Mouse (Mus musculus): Measurements from ENCODE around the gene Foxo1. TPM values are rescaled to one million over a fixed set of nuclear protein-coding genes. Genes with fewer than 3 reads are reported as not detected.

Foxo1 gene
- 4.3 and 4.8 TPM in 2 replicates for polyA plus RNA-seq (2015; fragmentation: Nextera tagmentation; extraction: Ambion mirVana)

DNA sequence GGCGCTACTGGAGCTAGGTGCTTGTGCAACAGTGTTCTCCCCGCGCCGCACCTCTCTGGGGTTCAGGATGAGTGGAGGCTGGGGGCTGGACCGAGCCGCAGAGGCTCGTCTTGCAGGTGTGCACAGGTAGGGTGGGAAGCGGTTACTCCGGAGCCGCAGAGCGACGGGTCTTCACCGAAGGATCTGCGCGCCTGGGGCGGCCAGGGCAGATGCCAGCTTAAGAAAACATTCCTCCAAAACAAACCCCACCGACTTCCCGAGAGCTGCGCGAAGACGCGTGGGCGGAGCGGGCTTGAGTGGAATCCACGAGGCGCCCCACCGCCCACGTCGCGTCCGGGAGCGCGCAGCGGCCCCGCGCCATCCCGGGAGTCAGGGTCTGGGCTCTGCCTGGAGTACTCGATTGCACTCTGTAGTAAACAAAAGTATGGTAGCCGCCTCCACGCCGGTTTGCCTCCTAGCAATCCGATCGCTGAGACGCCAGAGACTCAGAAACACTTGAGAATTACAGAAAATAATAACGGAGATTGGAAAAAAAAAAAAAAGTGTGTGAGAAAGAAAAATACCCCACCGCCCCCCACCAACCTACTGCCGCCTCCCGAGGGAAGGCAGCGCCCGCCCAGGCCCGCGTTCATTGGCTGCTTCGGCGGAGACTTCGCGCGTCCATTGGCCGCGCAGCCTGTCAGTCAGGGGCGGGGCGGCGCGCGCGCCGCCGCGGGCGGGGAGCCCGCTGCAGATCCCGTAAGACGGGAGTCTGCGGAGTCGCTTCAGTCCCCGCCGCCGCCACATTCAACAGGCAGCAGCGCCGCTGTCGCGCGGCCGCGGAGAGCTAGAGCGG lies at the start of gene Foxo1:
Foxo1 (plus strand) TSS at position 685 of the 835 bp plus-strand sequence.
- Histone ChIP-seq H3K27ac (ENCODE audit: low read length) (peak within 1 kb of the TSS; percentile 89), H3K4me3 (ENCODE audit: low read length) (peak within 1 kb of the TSS; percentile 87), H3K4me2 (ENCODE audit: low read depth, low read length) (peak within 1 kb of the TSS; percentile 92), H3K9me3 (ENCODE audit: control insufficient read depth, low read length) (no peaks in the 10 kb centered on the region), H3K27me3 (ENCODE audit: control insufficient read depth, insufficient read depth, low read depth, low read length) (peaks cover 3% of the 10 kb centered on the region; the same call in 1 of the 2 replicates), H3K9ac (ENCODE audit: low read length) (peak within 1 kb of the TSS; percentile 86), H3K36me3 (ENCODE audit: control insufficient read depth, insufficient read depth, low read length) (peaks cover 2% of the 10 kb centered on the region; the same call in 1 of the 2 replicates), H3K4me1 (replicated peaks; ENCODE audit: control insufficient read depth, insufficient read depth, low read length) (peaks cover 17% of the 10 kb centered on the region)
- WGBS, result 0% methylated on average over 84 of the region's 85 CpGs
- ATAC-seq (ENCODE audit: low read depth), result peak; percentile 95

DNA sequence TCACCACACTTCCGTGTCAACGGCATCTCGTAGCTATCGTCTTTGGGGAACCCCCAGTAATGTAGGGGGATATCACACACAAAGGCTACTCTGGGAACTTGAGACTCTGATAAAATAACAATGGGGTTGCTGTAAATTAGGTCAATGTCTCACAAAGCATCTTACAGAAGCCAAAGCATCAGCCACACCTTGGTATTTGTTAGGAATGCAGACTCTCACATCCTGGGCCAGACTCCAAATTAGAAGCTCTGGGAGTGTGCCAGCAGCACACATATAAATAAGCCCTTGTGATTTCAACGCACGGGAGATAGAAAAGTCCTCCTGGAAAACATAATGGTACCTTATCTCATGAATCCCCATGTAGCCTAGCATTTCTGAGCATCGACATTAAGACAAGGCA lies 49.3 kb upstream of the Foxo1 start:
- H3K4me3 ChIP-seq (ENCODE audit: low read length), result no peak overlapping the region
- 60% methylated on average over 7 of the region's 7 CpGs for WGBS
- no peaks in the 10 kb centered on the region for H3K27me3 ChIP-seq (ENCODE audit: control insufficient read depth, insufficient read depth, low read depth, low read length)
- ATAC-seq (ENCODE audit: low read depth), result no peak
- H3K36me3 ChIP-seq (ENCODE audit: control insufficient read depth, insufficient read depth, low read length), result no peaks in the 10 kb centered on the region
- no peak overlapping the region for H3K4me2 ChIP-seq (ENCODE audit: low read depth, low read length)
- H3K27ac ChIP-seq (ENCODE audit: low read length), result no peak overlapping the region
- no peak overlapping the region for H3K9ac ChIP-seq (ENCODE audit: low read length)
- H3K4me1 ChIP-seq (replicated peaks; ENCODE audit: control insufficient read depth, insufficient read depth, low read length), result no peaks in the 10 kb centered on the region
- no peaks in the 10 kb centered on the region for H3K9me3 ChIP-seq (ENCODE audit: control insufficient read depth, low read length)

DNA sequence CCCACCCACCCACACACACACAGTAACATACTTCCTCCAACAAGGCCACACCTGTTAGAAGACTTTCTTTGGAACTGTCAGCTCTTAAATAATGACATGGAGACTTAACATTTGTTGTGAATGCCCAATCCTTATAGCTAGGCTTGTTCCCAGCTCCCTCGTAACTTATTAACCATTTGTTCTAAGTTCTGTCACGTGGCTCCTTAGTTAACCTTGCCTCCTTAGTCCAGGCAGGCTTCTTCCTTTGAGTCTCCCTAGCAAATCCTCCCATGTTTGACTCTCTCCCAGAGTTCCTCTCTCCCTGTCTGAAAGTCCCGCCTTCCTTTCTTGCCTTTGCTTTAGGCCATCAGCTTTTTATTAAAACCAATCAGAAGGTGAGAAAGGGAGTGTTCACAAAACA lies 47.1 kb upstream of the Foxo1 start:
- no peaks in the 10 kb centered on the region for H3K36me3 ChIP-seq (ENCODE audit: control insufficient read depth, insufficient read depth, low read length)
- H3K9me3 ChIP-seq (ENCODE audit: control insufficient read depth, low read length), result no peaks in the 10 kb centered on the region
- no peak overlapping the region for H3K9ac ChIP-seq (ENCODE audit: low read length)
- H3K4me2 ChIP-seq (ENCODE audit: low read depth, low read length), result no peak overlapping the region
- no peaks in the 10 kb centered on the region for H3K4me1 ChIP-seq (replicated peaks; ENCODE audit: control insufficient read depth, insufficient read depth, low read length)
- 76% methylated on average over 3 of the region's 3 CpGs for WGBS
- no peaks in the 10 kb centered on the region for H3K27me3 ChIP-seq (ENCODE audit: control insufficient read depth, insufficient read depth, low read depth, low read length)
- ATAC-seq (ENCODE audit: low read depth), result no peak
- no peak overlapping the region for H3K27ac ChIP-seq (ENCODE audit: low read length)
- no peak overlapping the region for H3K4me3 ChIP-seq (ENCODE audit: low read length)

DNA sequence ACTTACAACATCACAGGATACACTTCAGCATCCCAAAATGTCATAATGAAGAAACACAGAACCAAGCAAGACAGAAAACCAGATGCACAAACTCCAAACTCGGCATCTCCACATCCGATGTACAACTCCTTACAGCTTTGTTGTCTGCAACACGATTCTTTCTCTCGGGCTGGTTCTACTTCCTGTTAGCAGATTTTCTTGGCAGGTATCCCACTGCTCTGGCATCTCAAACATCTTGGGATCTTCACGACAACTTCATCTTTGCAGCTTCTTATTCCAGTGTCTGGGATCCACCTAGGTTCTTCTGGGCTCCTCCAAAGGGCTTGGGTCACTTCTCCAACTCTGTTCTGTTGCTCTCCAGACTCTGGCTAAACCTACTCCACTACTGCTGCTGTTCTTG lies 46.2 kb upstream of the Foxo1 start:
- WGBS, result 31% methylated on average over 5 of the region's 5 CpGs
- Histone ChIP-seq H3K27ac (ENCODE audit: low read length) (no peak overlapping the region), H3K4me2 (ENCODE audit: low read depth, low read length) (no peak overlapping the region), H3K4me1 (replicated peaks; ENCODE audit: control insufficient read depth, insufficient read depth, low read length) (no peaks in the 10 kb centered on the region), H3K9me3 (ENCODE audit: control insufficient read depth, low read length) (no peaks in the 10 kb centered on the region), H3K27me3 (ENCODE audit: control insufficient read depth, insufficient read depth, low read depth, low read length) (no peaks in the 10 kb centered on the region), H3K9ac (ENCODE audit: low read length) (no peak overlapping the region), H3K36me3 (ENCODE audit: control insufficient read depth, insufficient read depth, low read length) (no peaks in the 10 kb centered on the region), H3K4me3 (ENCODE audit: low read length) (no peak overlapping the region)
- no peak for ATAC-seq (ENCODE audit: low read depth)

DNA sequence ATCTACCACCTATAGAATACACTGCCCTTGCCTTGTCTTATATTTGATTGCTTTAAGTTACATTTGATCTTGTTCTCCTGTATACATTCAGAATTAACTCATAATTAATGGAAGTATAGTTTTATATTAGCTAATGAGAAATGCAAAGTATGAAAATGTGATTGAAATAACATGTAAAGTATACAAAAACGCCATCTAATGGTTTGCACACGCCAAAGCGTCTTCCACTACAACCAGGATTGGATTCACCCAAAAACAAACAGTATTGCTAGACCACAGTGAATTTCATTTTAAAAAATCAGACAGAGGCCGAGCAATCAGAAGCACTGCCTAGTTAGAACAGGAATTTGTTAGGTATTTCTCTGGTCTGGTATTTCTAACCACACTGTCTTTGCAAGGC lies 31.6 kb upstream of the Foxo1 start:
- 75% methylated on average over 4 of the region's 4 CpGs for WGBS
- Histone ChIP-seq H3K9me3 (ENCODE audit: control insufficient read depth, low read length) (no peaks in the 10 kb centered on the region), H3K27ac (ENCODE audit: low read length) (no peak overlapping the region), H3K9ac (ENCODE audit: low read length) (no peak overlapping the region), H3K4me1 (replicated peaks; ENCODE audit: control insufficient read depth, insufficient read depth, low read length) (no peaks in the 10 kb centered on the region), H3K36me3 (ENCODE audit: control insufficient read depth, insufficient read depth, low read length) (no peaks in the 10 kb centered on the region), H3K27me3 (ENCODE audit: control insufficient read depth, insufficient read depth, low read depth, low read length) (no peaks in the 10 kb centered on the region), H3K4me3 (ENCODE audit: low read length) (no peak overlapping the region), H3K4me2 (ENCODE audit: low read depth, low read length) (no peak overlapping the region)
- ATAC-seq (ENCODE audit: low read depth), result no peak

DNA sequence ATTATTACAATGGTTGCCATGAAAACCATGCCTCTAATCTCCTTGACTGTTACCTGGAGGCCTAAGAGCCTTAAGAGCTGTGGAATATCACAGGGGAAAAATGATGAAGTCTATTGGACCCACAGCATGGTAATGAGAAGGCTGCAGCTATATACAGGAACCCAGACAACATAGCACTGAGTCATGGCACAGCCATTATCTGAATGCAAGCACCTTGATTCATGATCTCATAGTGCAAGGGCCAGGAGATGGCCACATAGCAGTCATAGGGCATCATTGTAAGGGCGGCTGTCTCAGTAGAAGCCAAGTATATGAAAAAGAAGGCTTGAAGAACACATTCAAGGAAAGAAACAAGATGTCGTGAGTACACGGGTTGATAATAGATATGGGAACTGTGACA lies 31.0 kb upstream of the Foxo1 start:
- no peak for ATAC-seq (ENCODE audit: low read depth)
- 80% methylated on average over 3 of the region's 3 CpGs for WGBS

DNA sequence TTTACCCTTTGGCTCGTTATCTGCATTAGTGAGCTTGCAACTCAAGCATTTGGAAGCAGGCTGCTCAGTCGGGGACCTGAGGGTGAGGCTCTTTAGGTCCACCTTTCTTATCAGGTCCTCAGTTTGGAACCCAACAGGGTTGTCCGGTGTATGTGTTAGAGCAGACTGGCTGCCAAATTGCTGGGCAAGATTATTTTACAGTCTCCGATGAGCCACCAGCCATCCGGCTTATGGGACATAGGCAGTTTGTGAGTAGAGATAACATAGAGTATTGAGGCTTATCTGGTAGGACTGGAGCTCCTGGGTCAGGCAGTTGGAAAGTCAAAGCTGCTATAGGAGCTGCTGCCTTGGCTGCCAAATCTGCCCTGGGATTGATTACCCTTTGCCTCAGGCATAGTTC lies 27.1 kb upstream of the Foxo1 start:
- WGBS, result 65% methylated on average over 5 of the region's 5 CpGs
- H3K27me3 ChIP-seq (ENCODE audit: control insufficient read depth, insufficient read depth, low read depth, low read length), result no peaks in the 10 kb centered on the region; the same call in 1 of the 2 replicates

More for the DNA sequence above, 31.0 kb upstream of the Foxo1 start:
- H3K4me3 ChIP-seq (ENCODE audit: low read length), result no peak overlapping the region
- H3K9ac ChIP-seq (ENCODE audit: low read length), result no peak overlapping the region
- no peaks in the 10 kb centered on the region for H3K9me3 ChIP-seq (ENCODE audit: control insufficient read depth, low read length)
- H3K4me2 ChIP-seq (ENCODE audit: low read depth, low read length), result no peak overlapping the region
- H3K36me3 ChIP-seq (ENCODE audit: control insufficient read depth, insufficient read depth, low read length), result no peaks in the 10 kb centered on the region
- no peaks in the 10 kb centered on the region for H3K4me1 ChIP-seq (replicated peaks; ENCODE audit: control insufficient read depth, insufficient read depth, low read length)
- no peak overlapping the region for H3K27ac ChIP-seq (ENCODE audit: low read length)
- H3K27me3 ChIP-seq (ENCODE audit: control insufficient read depth, insufficient read depth, low read depth, low read length), result no peaks in the 10 kb centered on the region

DNA sequence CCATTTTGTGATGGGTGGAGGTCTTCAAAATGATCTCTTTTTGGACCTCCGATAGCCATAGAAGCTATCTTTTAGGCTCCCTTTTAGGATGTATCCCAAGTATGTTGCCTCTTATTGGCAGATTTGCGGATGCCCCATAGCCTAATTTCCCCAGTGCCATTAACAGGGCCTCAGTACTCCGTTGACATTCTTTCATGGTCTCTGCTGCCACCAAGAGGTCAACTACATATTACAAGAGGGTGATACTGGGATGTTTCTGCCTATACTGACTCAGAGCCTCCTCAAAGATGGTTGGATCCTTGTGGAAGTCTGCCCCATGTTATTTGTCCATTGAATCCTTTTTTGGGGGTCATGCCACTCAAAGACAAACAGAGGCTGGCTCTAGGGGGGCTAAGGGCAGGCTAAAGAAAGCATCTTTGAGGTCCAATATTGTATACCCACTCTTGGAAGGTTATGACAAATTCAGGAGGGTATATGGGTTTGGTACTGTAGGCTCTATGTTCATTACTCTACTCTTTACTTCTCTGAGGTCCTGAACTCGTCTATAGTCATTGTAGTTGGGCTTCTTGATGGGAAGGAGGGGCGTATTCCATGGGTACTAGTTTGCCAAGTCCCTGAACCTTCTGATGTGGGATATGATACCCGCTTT lies 25.6 kb upstream of the Foxo1 start:
- no peaks in the 10 kb centered on the region for H3K4me1 ChIP-seq (replicated peaks; ENCODE audit: control insufficient read depth, insufficient read depth, low read length)
- peak; percentile 76 for ATAC-seq (ENCODE audit: low read depth)
- WGBS, result 37% methylated on average over 6 of the region's 6 CpGs

More for the DNA sequence above, 27.1 kb upstream of the Foxo1 start:
- no peaks in the 10 kb centered on the region for H3K36me3 ChIP-seq (ENCODE audit: control insufficient read depth, insufficient read depth, low read length)
- H3K9ac ChIP-seq (ENCODE audit: low read length), result no peak overlapping the region
- H3K9me3 ChIP-seq (ENCODE audit: control insufficient read depth, low read length), result no peaks in the 10 kb centered on the region
- H3K27ac ChIP-seq (ENCODE audit: low read length), result no peak overlapping the region
- no peak overlapping the region for H3K4me3 ChIP-seq (ENCODE audit: low read length)
- no peak for ATAC-seq (ENCODE audit: low read depth)
- H3K4me1 ChIP-seq (replicated peaks; ENCODE audit: control insufficient read depth, insufficient read depth, low read length), result no peaks in the 10 kb centered on the region
- no peak overlapping the region for H3K4me2 ChIP-seq (ENCODE audit: low read depth, low read length)

DNA sequence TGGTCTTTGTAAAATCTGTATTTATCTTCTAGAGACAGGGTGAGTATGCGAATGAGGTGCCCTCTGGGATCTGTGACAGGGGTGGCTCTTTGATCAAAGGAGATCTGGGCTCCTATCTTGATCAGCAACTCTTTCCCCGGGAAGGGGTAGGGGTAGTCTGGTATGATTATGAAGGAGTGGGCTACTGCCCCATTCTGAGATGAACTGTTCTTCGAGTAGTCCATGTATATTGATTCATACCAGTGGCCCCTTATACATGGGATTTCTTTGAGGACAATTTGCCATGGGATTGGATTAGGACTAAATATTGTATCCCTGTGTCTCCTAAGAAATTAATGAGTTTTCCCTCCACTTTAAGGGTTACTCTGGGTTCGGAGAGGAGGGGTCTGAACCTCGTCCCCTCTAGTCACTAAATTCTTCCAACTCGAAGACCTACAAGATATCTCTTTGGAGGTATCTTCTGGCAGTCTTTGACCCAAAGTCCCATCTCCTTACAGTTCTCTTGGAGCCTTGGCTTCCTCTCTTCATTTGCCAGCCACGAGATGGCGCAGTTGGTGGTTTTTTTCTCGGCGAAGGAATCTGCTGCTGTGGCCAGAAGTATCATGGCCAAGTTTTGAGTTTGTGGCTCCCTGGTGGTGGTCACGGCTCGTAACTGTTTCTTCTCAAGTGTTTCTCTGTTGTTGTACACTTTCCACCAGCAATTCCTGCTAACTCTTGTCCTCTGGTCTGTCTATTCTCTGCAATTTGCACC lies 24.7 kb upstream of the Foxo1 start:
- H3K9ac ChIP-seq (ENCODE audit: low read length), result no peak overlapping the region
- H3K4me2 ChIP-seq (ENCODE audit: low read depth, low read length), result no peak overlapping the region
- no peak overlapping the region for H3K27ac ChIP-seq (ENCODE audit: low read length)
- 37% methylated on average over 12 of the region's 12 CpGs for WGBS
- H3K4me3 ChIP-seq (ENCODE audit: low read length), result no peak overlapping the region
- H3K9me3 ChIP-seq (ENCODE audit: control insufficient read depth, low read length), result no peaks in the 10 kb centered on the region
- no peaks in the 10 kb centered on the region; the same call in 1 of the 2 replicates for H3K27me3 ChIP-seq (ENCODE audit: control insufficient read depth, insufficient read depth, low read depth, low read length)
- no peaks in the 10 kb centered on the region for H3K36me3 ChIP-seq (ENCODE audit: control insufficient read depth, insufficient read depth, low read length)
- H3K4me1 ChIP-seq (replicated peaks; ENCODE audit: control insufficient read depth, insufficient read depth, low read length), result no peaks in the 10 kb centered on the region
- no peak for ATAC-seq (ENCODE audit: low read depth)

More for the DNA sequence above, 25.6 kb upstream of the Foxo1 start:
- Histone ChIP-seq H3K4me3 (ENCODE audit: low read length) (no peak overlapping the region), H3K9ac (ENCODE audit: low read length) (no peak overlapping the region), H3K27me3 (ENCODE audit: control insufficient read depth, insufficient read depth, low read depth, low read length) (no peaks in the 10 kb centered on the region; the same call in 1 of the 2 replicates), H3K4me2 (ENCODE audit: low read depth, low read length) (no peak overlapping the region), H3K27ac (ENCODE audit: low read length) (no peak overlapping the region), H3K9me3 (ENCODE audit: control insufficient read depth, low read length) (no peaks in the 10 kb centered on the region), H3K36me3 (ENCODE audit: control insufficient read depth, insufficient read depth, low read length) (no peaks in the 10 kb centered on the region)
